Mouse (Mus musculus): Measurements from ENCODE around the gene Neurl4. TPM values are rescaled to one million over a fixed set of nuclear protein-coding genes. Genes with fewer than 3 reads are reported as not detected.

Gene Neurl4
- total RNA-seq, 2 experiments from 2014 or later, result 9.5 to 21.6 TPM

GRCm38 (mm10) chr11:69948066-69948762 lies 47.3 kb downstream of the Neurl4 start, which contains the start of gene Slc2a4:
TSS of gene Slc2a4 (minus strand) at chr11:69948188.
- peak; percentile 88 for ATAC-seq (replicated peaks; ENCODE audit: poor library complexity)

GRCm38 (mm10) chr11:69948763-69949150 lies 47.9 kb downstream of the Neurl4 start:
- peak; percentile 82 for ATAC-seq (replicated peaks; ENCODE audit: poor library complexity)

- ATAC-seq (replicated peaks; ENCODE audit: poor library complexity), result no peak
These were observed 50.1 kb downstream of the Neurl4 start for GRCm38 (mm10) chr11:69950807-69951459.

GRCm38 (mm10) chr11:69952274-69952673 lies 51.4 kb downstream of the Neurl4 start:
- ATAC-seq (replicated peaks; ENCODE audit: poor library complexity), result no peak

- ATAC-seq (replicated peaks; ENCODE audit: poor library complexity), result no peak
These were observed 52.5 kb downstream of the Neurl4 start for GRCm38 (mm10) chr11:69953267-69953915.

GRCm38 (mm10) chr11:69955618-69956017 lies 54.7 kb downstream of the Neurl4 start:
- peak; percentile 48; the same call in 1 of the 2 replicates for ATAC-seq (replicated peaks; ENCODE audit: poor library complexity)

- ATAC-seq (replicated peaks; ENCODE audit: poor library complexity), result 0 out of 2 replicates have a peak, but pooled peaks have one; percentile 54
These were observed 55.3 kb downstream of the Neurl4 start for GRCm38 (mm10) chr11:69956218-69956617.

- peak; percentile 55 for ATAC-seq (replicated peaks; ENCODE audit: poor library complexity)
These were observed 59.7 kb downstream of the Neurl4 start for GRCm38 (mm10) chr11:69960616-69961015.

GRCm38 (mm10) chr11:69961841-69962240 lies 61.0 kb downstream of the Neurl4 start:
- ATAC-seq (replicated peaks; ENCODE audit: poor library complexity), result no peak

Other genes with a start within 250 kb of the Neurl4 start
Only the 30 nearest of the 40 such genes appear.
- 140 and 147 TPM in 2 replicates for gene Polr2a, start 142.4 kb upstream of the Neurl4 start, total RNA-seq (2015)
- gene Polr2a, start 142.4 kb upstream of the Neurl4 start, total RNA-seq (2017), result 21.0 and 34.4 TPM in 2 replicates
- gene Slc35g3, start 139.1 kb upstream of the Neurl4 start, total RNA-seq (2015), result not detected in 2 replicates
- not detected in 2 replicates for gene Slc35g3, start 139.1 kb upstream of the Neurl4 start, total RNA-seq (2017)
- gene Zbtb4, start 135.2 kb upstream of the Neurl4 start, total RNA-seq (2015), result 1.3 and 1.5 TPM in 2 replicates
- gene Zbtb4, start 135.2 kb upstream of the Neurl4 start, total RNA-seq (2017), result 0.51 and 0.54 TPM in 2 replicates
- gene Chrnb1, start 105.1 kb upstream of the Neurl4 start, total RNA-seq (2015), result 0.24 and 1.6 TPM in 2 replicates
- gene Chrnb1, start 105.1 kb upstream of the Neurl4 start, total RNA-seq (2017), result 0.04 and 0.44 TPM in 2 replicates
- 0.22 and 0.52 TPM in 2 replicates for gene Fgf11, start 99.2 kb upstream of the Neurl4 start, total RNA-seq (2015)
- gene Fgf11, start 99.2 kb upstream of the Neurl4 start, total RNA-seq (2017), result 0.21 and 0.41 TPM in 2 replicates
- gene Tmem102, start 95.4 kb upstream of the Neurl4 start, total RNA-seq (2015), result not detected in 2 replicates
- gene Tmem102, start 95.4 kb upstream of the Neurl4 start, total RNA-seq (2017), result not detected in 2 replicates
- gene Gm39566, start 85.8 kb upstream of the Neurl4 start, total RNA-seq (2015), result not detected in 2 replicates
- not detected in 2 replicates for gene Gm39566, start 85.8 kb upstream of the Neurl4 start, total RNA-seq (2017)
- gene Spem2, start 82.6 kb upstream of the Neurl4 start, total RNA-seq (2015), result not detected in 2 replicates
- not detected in 2 replicates for gene Spem2, start 82.6 kb upstream of the Neurl4 start, total RNA-seq (2017)
- not detected in 2 replicates for gene Spem1, start 78.9 kb upstream of the Neurl4 start, total RNA-seq (2015)
- 0.79 TPM in 1 of 2 replicates, not detected in the other for gene Spem1, start 78.9 kb upstream of the Neurl4 start, total RNA-seq (2017)
- 8.4 and 10.8 TPM in 2 replicates for gene Nlgn2, start 63.3 kb upstream of the Neurl4 start, total RNA-seq (2015)
- 3.5 and 6.2 TPM in 2 replicates for gene Nlgn2, start 63.3 kb upstream of the Neurl4 start, total RNA-seq (2017)
- gene Tmem256, start 62.6 kb upstream of the Neurl4 start, total RNA-seq (2015), result 240 and 307 TPM in 2 replicates
- gene Tmem256, start 62.6 kb upstream of the Neurl4 start, total RNA-seq (2017), result 174 and 238 TPM in 2 replicates
- 60.6 and 62.2 TPM in 2 replicates for gene Plscr3, start 54.7 kb upstream of the Neurl4 start, total RNA-seq (2015)
- gene Plscr3, start 54.7 kb upstream of the Neurl4 start, total RNA-seq (2017), result 29.1 and 32.9 TPM in 2 replicates
- 0.32 TPM in 1 of 2 replicates, not detected in the other for gene Tnk1, start 42.3 kb upstream of the Neurl4 start, total RNA-seq (2015)
- 0.54 TPM in 1 of 2 replicates, not detected in the other for gene Tnk1, start 42.3 kb upstream of the Neurl4 start, total RNA-seq (2017)
- not detected in 2 replicates for gene Tmem95, start 23.1 kb upstream of the Neurl4 start, total RNA-seq (2015)
- not detected in 2 replicates for gene Tmem95, start 23.1 kb upstream of the Neurl4 start, total RNA-seq (2017)
- 1.1 and 2.3 TPM in 2 replicates for gene Kctd11, start 19.7 kb upstream of the Neurl4 start, total RNA-seq (2015)
- 0.88 and 1.9 TPM in 2 replicates for gene Kctd11, start 19.7 kb upstream of the Neurl4 start, total RNA-seq (2017)
- gene Acap1, start 5.5 kb upstream of the Neurl4 start, total RNA-seq (2015), result 23.6 and 24.7 TPM in 2 replicates
- 59.2 and 67.5 TPM in 2 replicates for gene Acap1, start 5.5 kb upstream of the Neurl4 start, total RNA-seq (2017)
- gene 2810408A11Rik, start 85 bp upstream of the Neurl4 start, total RNA-seq (2015), result 1.9 and 3.0 TPM in 2 replicates
- gene 2810408A11Rik, start 85 bp upstream of the Neurl4 start, total RNA-seq (2017), result 1.7 and 6.6 TPM in 2 replicates
- gene Gps2, start 12.8 kb downstream of the Neurl4 start, total RNA-seq (2015), result 106 and 114 TPM in 2 replicates
- 46.2 and 56.3 TPM in 2 replicates for gene Gps2, start 12.8 kb downstream of the Neurl4 start, total RNA-seq (2017)
- gene Eif5a, start 20.9 kb downstream of the Neurl4 start, total RNA-seq (2015), result 1,355 and 1,412 TPM in 2 replicates
- gene Eif5a, start 20.9 kb downstream of the Neurl4 start, total RNA-seq (2017), result 1,221 and 1,257 TPM in 2 replicates
- 0.32 TPM in 1 of 2 replicates, not detected in the other for gene Ybx2, start 34.7 kb downstream of the Neurl4 start, total RNA-seq (2015)
- not detected in 2 replicates for gene Ybx2, start 34.7 kb downstream of the Neurl4 start, total RNA-seq (2017)
- gene Slc2a4, start 47.1 kb downstream of the Neurl4 start, total RNA-seq (2015), result 0.22 TPM in 1 of 2 replicates, not detected in the other
- gene Slc2a4, start 47.1 kb downstream of the Neurl4 start, total RNA-seq (2017), result not detected in 2 replicates
- not detected in 2 replicates for gene Cldn7, start 63.7 kb downstream of the Neurl4 start, total RNA-seq (2015)
- not detected in 2 replicates for gene Cldn7, start 63.7 kb downstream of the Neurl4 start, total RNA-seq (2017)
- 131 and 135 TPM in 2 replicates for gene Ctdnep1, start 80.1 kb downstream of the Neurl4 start, total RNA-seq (2015)
- 28.7 and 33.7 TPM in 2 replicates for gene Ctdnep1, start 80.1 kb downstream of the Neurl4 start, total RNA-seq (2017)
- 110 and 129 TPM in 2 replicates for gene Elp5, start 81.4 kb downstream of the Neurl4 start, total RNA-seq (2015)
- 57.5 and 66.1 TPM in 2 replicates for gene Elp5, start 81.4 kb downstream of the Neurl4 start, total RNA-seq (2017)
- 387 and 444 TPM in 2 replicates for gene Gabarap, start 90.1 kb downstream of the Neurl4 start, total RNA-seq (2015)
- gene Gabarap, start 90.1 kb downstream of the Neurl4 start, total RNA-seq (2017), result 242 and 274 TPM in 2 replicates
- gene Phf23, start 94.7 kb downstream of the Neurl4 start, total RNA-seq (2015), result 34.5 and 37.9 TPM in 2 replicates
- 31.7 and 40.0 TPM in 2 replicates for gene Phf23, start 94.7 kb downstream of the Neurl4 start, total RNA-seq (2017)
- 9.5 and 9.8 TPM in 2 replicates for gene Dvl2, start 99.5 kb downstream of the Neurl4 start, total RNA-seq (2015)
- 9.5 and 14.7 TPM in 2 replicates for gene Dvl2, start 99.5 kb downstream of the Neurl4 start, total RNA-seq (2017)
- 28.7 and 45.7 TPM in 2 replicates for gene Acadvl, start 114.3 kb downstream of the Neurl4 start, total RNA-seq (2015)
- 43.6 and 49.1 TPM in 2 replicates for gene Acadvl, start 114.3 kb downstream of the Neurl4 start, total RNA-seq (2017)
- gene Dlg4, start 115.9 kb downstream of the Neurl4 start, total RNA-seq (2015), result 5.8 and 6.7 TPM in 2 replicates
- gene Dlg4, start 115.9 kb downstream of the Neurl4 start, total RNA-seq (2017), result 3.8 and 4.1 TPM in 2 replicates
- not detected in 2 replicates for gene Asgr1, start 153.0 kb downstream of the Neurl4 start, total RNA-seq (2015)
- gene Asgr1, start 153.0 kb downstream of the Neurl4 start, total RNA-seq (2017), result not detected in 2 replicates